Mouse (Mus musculus): ENCODE results near the gene Zbtb41.
"Not testable (repeated sequence)": the region's sequence is repeated elsewhere in the genome, so short reads cannot be mapped to it uniquely, and the experiment has no call there.

Gene Zbtb41

GRCm38 (mm10) chr1:139421875-139422791, at the start of gene Zbtb41:
TSS of gene Zbtb41 (plus strand) at chr1:139422288.
- peak; percentile 85 for DNase-seq

GRCm38 (mm10) chr1:139375900-139376299, 46.2 kb upstream of the Zbtb41 start:
- DNase-seq = no peak

- no peak for DNase-seq
Measured at GRCm38 (mm10) chr1:139376638-139377286, 45.3 kb upstream of the Zbtb41 start, which contains the start of gene Crb1. TSS of gene Crb1 (minus strand) at chr1:139377100.

- no peak for DNase-seq
Measured at GRCm38 (mm10) chr1:139378861-139379620, 43.0 kb upstream of the Zbtb41 start.

- DNase-seq = no peak
Measured at GRCm38 (mm10) chr1:139379621-139379984, 42.5 kb upstream of the Zbtb41 start.

GRCm38 (mm10) chr1:139391747-139392146, 30.3 kb upstream of the Zbtb41 start:
- DNase-seq = no peak

GRCm38 (mm10) chr1:139396589-139396988, 25.5 kb upstream of the Zbtb41 start:
- no peak for DNase-seq

- no peak for DNase-seq
Measured at GRCm38 (mm10) chr1:139405766-139406165, 16.3 kb upstream of the Zbtb41 start.

GRCm38 (mm10) chr1:139407701-139408100, 14.4 kb upstream of the Zbtb41 start:
- DNase-seq = no peak

- not testable (repeated sequence) for DNase-seq
Measured at GRCm38 (mm10) chr1:139412365-139412764, 9.7 kb upstream of the Zbtb41 start.

- DNase-seq = peak; percentile 15
Measured at GRCm38 (mm10) chr1:139413465-139413864, 8.6 kb upstream of the Zbtb41 start.

GRCm38 (mm10) chr1:139421521-139421874, 590 bp upstream of the Zbtb41 start:
- DNase-seq = no peak

GRCm38 (mm10) chr1:139422941-139423340, 853 bp downstream of the Zbtb41 start:
- peak; percentile 28 for DNase-seq

- no peak for DNase-seq
Measured at GRCm38 (mm10) chr1:139423931-139424330, 1.8 kb downstream of the Zbtb41 start.

GRCm38 (mm10) chr1:139425006-139425405, 2.9 kb downstream of the Zbtb41 start:
- no peak for DNase-seq

- peak; percentile 57 for DNase-seq
Measured at GRCm38 (mm10) chr1:139438373-139438772, 16.3 kb downstream of the Zbtb41 start.

- DNase-seq = not testable (repeated sequence)
Measured at GRCm38 (mm10) chr1:139443103-139443502, 21.0 kb downstream of the Zbtb41 start.

- DNase-seq = peak; percentile 96
Measured at GRCm38 (mm10) chr1:139454340-139455225, 32.5 kb downstream of the Zbtb41 start, which contains the start of gene Aspm. TSS of gene Aspm (plus strand) at chr1:139454772.

- no peak for DNase-seq
Measured at GRCm38 (mm10) chr1:139455226-139455869, 33.3 kb downstream of the Zbtb41 start.

- DNase-seq = no peak
Measured at GRCm38 (mm10) chr1:139460807-139461206, 38.7 kb downstream of the Zbtb41 start.

- no peak for DNase-seq
Measured at GRCm38 (mm10) chr1:139465936-139466335, 43.8 kb downstream of the Zbtb41 start.

- no peak for DNase-seq
Measured at GRCm38 (mm10) chr1:139478898-139479297, 56.8 kb downstream of the Zbtb41 start.

All from lung, postnatal 36 days (tissue).